Mouse (Mus musculus): Measurements from ENCODE around the gene Wdr81. TPM values are rescaled to one million over a fixed set of nuclear protein-coding genes. Genes with fewer than 3 reads are reported as not detected.

The Wdr81 gene
- polyA plus RNA-seq, 1 experiment from 2014 or later, result 3.1 TPM

DNA sequence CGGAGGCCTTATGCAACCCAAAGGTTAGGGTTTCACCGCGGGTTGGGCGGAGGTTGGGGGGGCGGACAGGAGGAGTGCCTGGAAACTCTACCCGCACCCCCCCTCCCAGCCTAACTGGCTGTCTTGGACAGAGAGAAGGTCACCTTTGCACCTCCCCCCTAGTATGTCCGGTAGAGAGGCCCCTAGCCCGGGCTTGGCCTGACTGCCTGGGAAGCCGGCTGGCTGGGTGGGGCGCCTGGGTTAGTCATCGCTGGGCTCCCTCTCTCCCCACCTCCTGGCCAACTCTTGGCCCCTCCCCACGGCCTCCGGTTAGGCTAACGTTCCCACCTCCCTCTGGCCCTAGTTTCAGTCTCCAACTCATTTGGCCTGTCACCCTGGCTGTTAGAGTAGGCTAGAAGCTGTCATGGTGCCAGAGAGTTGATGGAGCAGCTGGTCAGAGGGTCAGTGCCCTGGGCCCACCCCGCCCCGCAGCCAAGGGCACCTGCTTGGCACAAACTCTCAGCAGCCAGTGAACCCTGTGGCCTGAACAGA lies 7.8 kb upstream of the Wdr81 start:
- H3K9ac ChIP-seq (ENCODE audit: low read depth, low read length), result peak overlapping the region; percentile 67
- no peak for ATAC-seq (ENCODE audit: low FRiP score)
- H3K4me2 ChIP-seq (replicated peaks; ENCODE audit: low read depth, low read length), result peak overlapping the region; percentile 67
- WGBS, result 2% methylated on average over 15 of the region's 16 CpGs
- H3K27ac ChIP-seq (ENCODE audit: low read depth, low read length), result no peak overlapping the region; the same call in 1 of the 2 replicates
- peak; percentile 15 for DNase-seq (ENCODE audit: low spot score)
- H3K9me3 ChIP-seq (ENCODE audit: control insufficient read depth, low read length), result no peaks in the 10 kb centered on the region
- H3K4me3 ChIP-seq (ENCODE audit: low read depth, low read length), result peak overlapping the region; percentile 68
- H3K36me3 ChIP-seq (ENCODE audit: control insufficient read depth, insufficient read depth, low read length), result no peaks in the 10 kb centered on the region
- peaks cover 10% of the 10 kb centered on the region for H3K4me1 ChIP-seq (replicated peaks; ENCODE audit: control insufficient read depth, insufficient read depth, low read length)
- no peaks in the 10 kb centered on the region for H3K27me3 ChIP-seq (ENCODE audit: control insufficient read depth, insufficient read depth, low read length)

DNA sequence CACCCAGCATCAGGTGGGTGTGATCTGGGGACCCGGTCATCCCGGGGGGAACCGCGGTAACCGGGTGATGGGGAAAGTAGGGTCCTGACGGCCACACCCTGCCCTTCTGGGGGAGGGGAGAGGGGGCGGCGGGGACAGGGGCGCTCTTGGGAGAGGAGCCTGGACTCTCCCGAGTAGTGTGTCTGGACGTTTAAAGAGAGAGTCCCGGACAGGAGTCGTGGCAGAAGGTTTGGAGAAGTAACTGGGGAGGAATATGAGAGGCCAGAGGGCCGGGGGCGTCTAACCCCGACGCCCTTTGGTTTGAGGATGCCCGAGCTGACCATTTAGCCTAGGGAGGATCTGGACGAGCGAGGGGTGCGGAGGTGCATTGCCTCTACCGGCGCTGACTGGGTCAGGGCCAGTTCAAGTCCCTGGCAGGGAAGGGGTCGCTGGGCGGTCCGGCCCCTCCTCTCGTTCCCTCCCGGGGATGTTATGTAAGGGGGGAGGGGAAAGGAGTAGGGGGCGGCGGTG lies 7.3 kb upstream of the Wdr81 start:
- H3K27ac ChIP-seq (ENCODE audit: low read depth, low read length), result peak overlapping the region; percentile 43
- peak overlapping the region; percentile 68 for H3K4me3 ChIP-seq (ENCODE audit: low read depth, low read length)
- H3K4me2 ChIP-seq (replicated peaks; ENCODE audit: low read depth, low read length), result peak overlapping the region; percentile 67
- under 1% methylated on average over 29 of the region's 30 CpGs for WGBS
- no peaks in the 10 kb centered on the region for H3K27me3 ChIP-seq (ENCODE audit: control insufficient read depth, insufficient read depth, low read length)
- peak; percentile 62 for ATAC-seq (ENCODE audit: low FRiP score)
- DNase-seq (ENCODE audit: low spot score), result no peak
- no peaks in the 10 kb centered on the region for H3K9me3 ChIP-seq (ENCODE audit: control insufficient read depth, low read length)
- peak overlapping the region; percentile 67 for H3K9ac ChIP-seq (ENCODE audit: low read depth, low read length)
- peaks cover 10% of the 10 kb centered on the region for H3K4me1 ChIP-seq (replicated peaks; ENCODE audit: control insufficient read depth, insufficient read depth, low read length)
- H3K36me3 ChIP-seq (ENCODE audit: control insufficient read depth, insufficient read depth, low read length), result no peaks in the 10 kb centered on the region

DNA sequence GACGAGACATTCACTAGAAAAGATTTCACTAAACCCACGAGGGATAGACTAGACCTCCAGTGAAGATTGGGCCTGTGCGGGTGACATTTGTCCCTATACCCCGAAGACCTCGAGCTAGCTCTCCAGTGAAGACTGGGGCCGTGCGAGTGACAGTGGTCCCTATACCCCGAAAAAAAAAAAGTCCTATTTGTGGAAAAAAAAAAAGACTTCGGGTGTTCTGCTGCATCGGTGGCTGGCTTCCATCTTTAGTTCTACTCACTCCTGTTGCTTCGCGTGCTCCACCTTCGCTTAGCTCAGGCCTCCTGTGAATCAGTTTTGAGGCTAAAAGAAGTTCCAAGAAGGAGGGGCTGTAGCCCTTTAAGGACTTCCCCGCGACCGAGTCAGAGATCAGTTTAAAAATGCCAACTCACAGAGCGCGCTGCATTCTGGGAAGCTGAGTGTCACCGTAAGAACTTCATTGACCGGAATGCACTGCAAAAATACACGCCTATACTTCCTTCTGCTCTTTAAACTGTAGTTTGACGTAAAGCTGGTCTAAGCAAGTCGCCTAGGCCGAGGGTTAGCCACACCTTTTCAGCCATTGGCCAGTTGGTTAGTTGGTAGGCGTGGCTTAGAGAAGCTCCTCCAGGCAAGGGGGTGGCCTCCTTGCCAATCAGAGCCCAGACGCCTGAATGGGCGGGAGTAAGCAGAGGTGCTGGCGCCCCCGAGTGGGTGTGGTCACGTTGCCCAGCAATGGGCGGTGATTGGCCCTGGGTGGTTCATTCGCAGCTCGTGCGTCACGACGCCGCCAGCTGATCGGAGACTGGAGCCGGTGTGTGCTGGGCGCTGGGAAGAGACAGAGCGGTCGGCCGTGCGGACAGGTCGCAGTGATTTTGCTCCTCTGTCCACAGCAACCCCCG lies 6.6 kb upstream of the Wdr81 start, which contains the start of gene Tlcd2:
TSS of gene Tlcd2 (plus strand) at position 872 of the 899 bp plus-strand sequence.
- under 1% methylated on average over 46 of the region's 46 CpGs for WGBS

DNA sequence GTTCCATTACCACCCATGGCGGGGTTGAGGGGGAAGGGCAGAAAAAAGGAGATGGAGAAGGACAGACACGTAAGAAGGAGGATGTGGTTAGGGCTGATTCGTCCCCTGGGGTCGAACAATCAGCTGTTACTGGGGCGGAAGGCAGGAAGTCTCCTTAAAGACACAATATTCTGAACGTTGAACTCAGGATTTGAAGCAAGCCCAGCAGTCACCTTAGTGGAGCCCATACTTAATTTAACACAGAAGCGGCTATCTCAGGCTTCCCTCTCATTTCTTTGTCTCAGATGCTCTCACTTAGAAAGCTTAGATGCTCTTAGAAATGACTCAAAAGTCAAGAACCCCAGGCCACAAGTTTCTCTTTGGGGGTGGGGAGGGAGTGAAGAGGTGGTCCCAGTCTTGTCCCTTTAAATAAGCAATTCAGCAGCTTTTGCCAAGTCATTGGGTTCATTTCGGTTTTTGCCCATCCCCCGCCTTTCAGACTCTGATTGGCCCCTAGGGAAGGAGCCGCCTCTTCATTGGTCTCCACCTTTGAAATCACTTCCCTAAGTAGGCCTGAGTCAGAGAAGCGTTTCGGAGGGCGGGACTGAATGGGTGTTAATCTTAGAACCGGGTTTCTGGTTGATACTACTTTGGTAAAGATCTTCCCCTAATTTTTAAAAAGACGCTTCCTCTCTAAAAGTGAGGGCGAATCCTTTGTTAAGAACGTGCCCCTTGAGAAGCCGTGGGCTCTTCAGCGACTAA lies 5.8 kb upstream of the Wdr81 start:
- 3% methylated on average over 19 of the region's 19 CpGs for WGBS
- ATAC-seq (ENCODE audit: low FRiP score), result peak; percentile 25; the same call in 1 of the 2 replicates

More for the DNA sequence above, 6.6 kb upstream of the Wdr81 start, which contains the start of gene Tlcd2:
- Histone ChIP-seq H3K27me3 (ENCODE audit: control insufficient read depth, insufficient read depth, low read length) (no peaks in the 10 kb centered on the region), H3K4me1 (replicated peaks; ENCODE audit: control insufficient read depth, insufficient read depth, low read length) (peaks cover 10% of the 10 kb centered on the region), H3K9ac (ENCODE audit: low read depth, low read length) (peak within 1 kb of the TSS; percentile 67), H3K36me3 (ENCODE audit: control insufficient read depth, insufficient read depth, low read length) (no peaks in the 10 kb centered on the region), H3K27ac (ENCODE audit: low read depth, low read length) (peak within 1 kb of the TSS; percentile 82), H3K4me2 (replicated peaks; ENCODE audit: low read depth, low read length) (peak within 1 kb of the TSS; percentile 67), H3K4me3 (ENCODE audit: low read depth, low read length) (peak within 1 kb of the TSS; percentile 68), H3K9me3 (ENCODE audit: control insufficient read depth, low read length) (no peaks in the 10 kb centered on the region)
- ATAC-seq (ENCODE audit: low FRiP score) (peak; percentile 96), DNase-seq (ENCODE audit: low spot score) (peak; percentile 99)

DNA sequence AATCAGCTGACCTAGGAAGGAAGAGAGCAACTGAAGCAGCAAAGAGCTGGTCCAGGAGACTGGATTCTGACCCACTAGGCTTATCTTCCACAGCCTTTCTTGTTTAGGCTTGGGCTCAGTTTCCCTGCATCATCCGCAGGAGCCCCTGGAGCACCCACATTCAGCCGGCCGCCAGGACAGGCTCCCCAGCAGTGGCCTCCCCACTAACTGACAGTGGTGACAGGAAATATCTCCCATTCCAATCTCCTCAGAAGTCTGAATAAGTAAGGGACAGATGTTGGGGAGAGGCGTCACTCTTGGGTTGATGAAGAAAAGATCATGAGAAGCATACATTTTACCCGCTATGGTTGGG lies 5.2 kb upstream of the Wdr81 start:
- 30% methylated on average over 5 of the region's 5 CpGs for WGBS
- no peaks in the 10 kb centered on the region for H3K9me3 ChIP-seq (ENCODE audit: control insufficient read depth, low read length)
- H3K27ac ChIP-seq (ENCODE audit: low read depth, low read length), result peak overlapping the region; percentile 49; the same call in 1 of the 2 replicates
- peaks cover 10% of the 10 kb centered on the region for H3K4me1 ChIP-seq (replicated peaks; ENCODE audit: control insufficient read depth, insufficient read depth, low read length)
- no peaks in the 10 kb centered on the region for H3K36me3 ChIP-seq (ENCODE audit: control insufficient read depth, insufficient read depth, low read length)
- ATAC-seq (ENCODE audit: low FRiP score) (no peak), DNase-seq (ENCODE audit: low spot score) (no peak)
- H3K9ac ChIP-seq (ENCODE audit: low read depth, low read length), result peak overlapping the region; percentile 9; the same call in 1 of the 2 replicates
- peak overlapping the region; percentile 68; the same call in 1 of the 2 replicates for H3K4me3 ChIP-seq (ENCODE audit: low read depth, low read length)
- no peaks in the 10 kb centered on the region for H3K27me3 ChIP-seq (ENCODE audit: control insufficient read depth, insufficient read depth, low read length)
- peak overlapping the region; percentile 57; the same call in 1 of the 2 replicates for H3K4me2 ChIP-seq (replicated peaks; ENCODE audit: low read depth, low read length)

More for the DNA sequence above, 5.8 kb upstream of the Wdr81 start:
- H3K4me2 ChIP-seq (replicated peaks; ENCODE audit: low read depth, low read length), result peak overlapping the region; percentile 57
- H3K4me1 ChIP-seq (replicated peaks; ENCODE audit: control insufficient read depth, insufficient read depth, low read length), result peaks cover 10% of the 10 kb centered on the region
- H3K27ac ChIP-seq (ENCODE audit: low read depth, low read length), result peak overlapping the region; percentile 82
- no peaks in the 10 kb centered on the region for H3K9me3 ChIP-seq (ENCODE audit: control insufficient read depth, low read length)
- peak; percentile 88 for DNase-seq (ENCODE audit: low spot score)
- peak overlapping the region; percentile 68 for H3K4me3 ChIP-seq (ENCODE audit: low read depth, low read length)
- peak overlapping the region; percentile 46 for H3K9ac ChIP-seq (ENCODE audit: low read depth, low read length)
- no peaks in the 10 kb centered on the region for H3K36me3 ChIP-seq (ENCODE audit: control insufficient read depth, insufficient read depth, low read length)
- H3K27me3 ChIP-seq (ENCODE audit: control insufficient read depth, insufficient read depth, low read length), result no peaks in the 10 kb centered on the region

DNA sequence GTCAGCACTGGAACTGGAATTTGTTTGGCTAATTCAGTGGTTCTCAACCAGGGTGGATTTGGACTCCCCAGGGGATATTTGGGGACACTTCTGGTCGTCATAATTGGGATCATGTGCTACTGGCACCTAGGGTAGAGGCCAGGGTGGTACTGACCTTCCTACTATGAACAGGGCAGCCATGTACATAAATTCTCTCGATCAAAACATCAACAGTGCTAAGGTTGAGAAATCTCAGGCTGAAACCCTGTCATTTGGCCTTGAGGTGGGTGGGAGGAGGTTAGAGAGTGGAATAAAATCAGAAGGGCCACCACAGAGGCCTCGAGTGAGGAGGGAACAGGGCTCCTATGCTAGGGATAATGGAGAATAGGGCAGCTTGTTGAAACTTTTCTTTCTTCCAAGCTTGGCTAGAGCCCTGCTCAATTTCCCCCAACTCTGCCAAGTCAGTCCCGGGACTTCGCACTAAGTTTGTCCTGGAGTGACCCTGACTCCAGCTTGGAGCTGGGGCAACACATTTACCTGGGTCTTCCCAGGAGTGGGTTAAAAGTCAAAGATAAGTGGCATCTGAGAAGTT lies 4.7 kb upstream of the Wdr81 start:
- no peak for DNase-seq (ENCODE audit: low spot score)
- Histone ChIP-seq H3K4me3 (ENCODE audit: low read depth, low read length) (no peak overlapping the region), H3K27ac (ENCODE audit: low read depth, low read length) (no peak overlapping the region), H3K4me2 (replicated peaks; ENCODE audit: low read depth, low read length) (no peak overlapping the region), H3K27me3 (ENCODE audit: control insufficient read depth, insufficient read depth, low read length) (no peaks in the 10 kb centered on the region), H3K9ac (ENCODE audit: low read depth, low read length) (no peak overlapping the region), H3K36me3 (ENCODE audit: control insufficient read depth, insufficient read depth, low read length) (no peaks in the 10 kb centered on the region), H3K4me1 (replicated peaks; ENCODE audit: control insufficient read depth, insufficient read depth, low read length) (peaks cover 10% of the 10 kb centered on the region), H3K9me3 (ENCODE audit: control insufficient read depth, low read length) (no peaks in the 10 kb centered on the region)
- WGBS, result 77% methylated on average over 5 of the region's 5 CpGs
- no peak for ATAC-seq (ENCODE audit: low FRiP score)

DNA sequence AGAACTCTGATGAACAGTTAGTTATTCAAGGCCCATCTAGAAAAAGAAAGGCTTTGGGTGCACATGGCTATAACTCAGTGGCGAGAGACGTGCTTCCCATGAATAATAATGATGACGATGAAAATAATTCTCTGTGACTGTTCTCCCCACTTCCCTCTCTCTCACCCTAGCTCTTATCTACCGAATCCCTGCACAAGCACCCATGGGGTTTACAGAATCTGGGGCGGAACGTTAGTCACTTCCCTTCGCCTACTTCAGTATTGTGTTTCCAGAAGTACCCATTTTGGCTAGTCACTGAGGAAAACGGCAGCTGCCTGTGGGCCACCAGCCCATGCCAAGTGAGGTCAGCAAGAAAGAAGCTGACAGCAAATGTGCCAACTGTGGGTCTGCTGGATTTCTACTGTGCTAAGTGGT lies 4.1 kb upstream of the Wdr81 start:
- Histone ChIP-seq H3K9me3 (ENCODE audit: control insufficient read depth, low read length) (no peaks in the 10 kb centered on the region), H3K4me2 (replicated peaks; ENCODE audit: low read depth, low read length) (no peak overlapping the region), H3K4me1 (replicated peaks; ENCODE audit: control insufficient read depth, insufficient read depth, low read length) (peaks cover 13% of the 10 kb centered on the region), H3K4me3 (ENCODE audit: low read depth, low read length) (no peak overlapping the region), H3K9ac (ENCODE audit: low read depth, low read length) (no peak overlapping the region), H3K36me3 (ENCODE audit: control insufficient read depth, insufficient read depth, low read length) (no peaks in the 10 kb centered on the region), H3K27me3 (ENCODE audit: control insufficient read depth, insufficient read depth, low read length) (no peaks in the 10 kb centered on the region), H3K27ac (ENCODE audit: low read depth, low read length) (no peak overlapping the region)
- ATAC-seq (ENCODE audit: low FRiP score) (no peak), DNase-seq (ENCODE audit: low spot score) (no peak)
- WGBS, result 83% methylated on average over 8 of the region's 8 CpGs

DNA sequence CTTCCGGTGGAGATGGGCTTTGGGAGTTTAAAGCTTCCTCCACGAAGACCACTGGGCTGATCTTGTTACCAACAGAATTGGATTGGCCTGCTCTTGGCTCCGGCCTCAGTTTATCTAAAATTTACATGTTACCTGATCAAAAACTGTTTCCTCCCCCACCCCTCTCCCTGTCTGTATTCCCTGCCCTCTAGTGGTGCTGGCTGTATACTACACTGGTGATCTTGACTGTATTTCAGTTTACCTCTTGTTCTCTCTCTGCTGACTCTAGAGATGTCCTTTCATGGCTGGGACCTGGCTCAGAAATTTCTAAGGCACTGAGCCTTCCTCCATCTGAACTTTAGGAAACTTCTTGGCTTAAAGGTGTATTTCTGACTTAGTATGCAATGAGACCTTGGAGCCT lies 3.7 kb upstream of the Wdr81 start:
- DNase-seq (ENCODE audit: low spot score) (peak; percentile 56), ATAC-seq (ENCODE audit: low FRiP score) (no peak)
- H3K4me2 ChIP-seq (replicated peaks; ENCODE audit: low read depth, low read length), result no peak overlapping the region
- no peak overlapping the region for H3K9ac ChIP-seq (ENCODE audit: low read depth, low read length)
- H3K9me3 ChIP-seq (ENCODE audit: control insufficient read depth, low read length), result no peaks in the 10 kb centered on the region
- 22% methylated on average over 3 of the region's 3 CpGs for WGBS
- no peaks in the 10 kb centered on the region for H3K36me3 ChIP-seq (ENCODE audit: control insufficient read depth, insufficient read depth, low read length)
- H3K4me1 ChIP-seq (replicated peaks; ENCODE audit: control insufficient read depth, insufficient read depth, low read length), result peaks cover 13% of the 10 kb centered on the region
- no peaks in the 10 kb centered on the region for H3K27me3 ChIP-seq (ENCODE audit: control insufficient read depth, insufficient read depth, low read length)
- H3K4me3 ChIP-seq (ENCODE audit: low read depth, low read length), result no peak overlapping the region
- no peak overlapping the region for H3K27ac ChIP-seq (ENCODE audit: low read depth, low read length)
